Mouse (Mus musculus) G1E (cell line): Measurements from ENCODE around the gene Suz12. TPM values are rescaled to one million over a fixed set of nuclear protein-coding genes. Genes with fewer than 3 reads are reported as not detected.
A peak's percentile ranks its signal among the peaks of the same experiment; 100 is the strongest.

Experiments used
- ATAC-seq: 2 replicates; pipeline ENCODE4 v1.8.0; 2016; ENCODE audit warnings: mild to moderate bottlenecking; ENCODE audit not compliant: insufficient number of reproducible peaks, poor library complexity, low FRiP score, severe bottlenecking; ENCODE audit errors: extremely low read depth
- DNase-seq: peaks from one replicate; pipeline ENCODE4 v3.0.0; 2012; ENCODE audit warnings: low spot score
- H3K27me3 ChIP-seq: 2 replicates; pipeline ENCODE4 v1.6.1; 2012; ENCODE audit warnings: mild to moderate bottlenecking, low read length, inconsistent platforms; ENCODE audit not compliant: insufficient read depth
- H3K36me3 ChIP-seq: replicated peaks from 2 replicates; pipeline ENCODE3; 2012; ENCODE audit warnings: mild to moderate bottlenecking, inconsistent platforms
- H3K4me1 ChIP-seq: 2 replicates; pipeline ENCODE4 v1.6.1; 2012; ENCODE audit warnings: low read depth, low read length, inconsistent platforms, mixed read lengths; ENCODE audit not compliant: insufficient read depth
- H3K4me3 ChIP-seq: 2 replicates; pipeline ENCODE4 v1.5.1; 2012; ENCODE audit warnings: low read depth, mild to moderate bottlenecking, inconsistent platforms, low read length, moderate library complexity, mixed read lengths
- H3K9me3 ChIP-seq: replicated peaks from 2 replicates; pipeline ENCODE4 v1.6.1; 2012; ENCODE audit warnings: inconsistent platforms
- CTCF ChIP-seq: IDR thresholded peaks from 2 replicates; pipeline ENCODE4 v1.5.1; 2012; ENCODE audit warnings: low read depth, low read length, inconsistent platforms, mixed read lengths
- GATA1 ChIP-seq: IDR thresholded peaks from 2 replicates; pipeline ENCODE4 v1.6.1; 2012; ENCODE audit warnings: borderline replicate concordance, low read length, inconsistent platforms, mixed read lengths
- GATA2 ChIP-seq: IDR thresholded peaks from 2 replicates; pipeline ENCODE4 v1.6.1; 2012; ENCODE audit warnings: low read depth, low read length, inconsistent platforms, borderline replicate concordance
- POLR2AphosphoS5 ChIP-seq: IDR thresholded peaks from 2 replicates; pipeline ENCODE4 v1.6.1; 2012; ENCODE audit warnings: low read depth, low read length, inconsistent platforms; ENCODE audit not compliant: insufficient replicate concordance
- TAL1 ChIP-seq: conservative IDR thresholded peaks from 2 replicates; pipeline ENCODE4 v1.6.1; 2012; ENCODE audit warnings: low read depth, low read length, inconsistent platforms, mixed read lengths
- polyA plus RNA-seq: library from polyadenylated mRNA; stranded (reverse); fragments of >175 nt; gene quantifications from 2 replicates; pipeline ENCODE4 v1.2.3, GENCODE M21; 2012
- total RNA-seq, 2 experiments: library from RNA; stranded (forward) in 1 of 2; stranded (reverse) in 1 of 2; fragments of 200-1000 nt in 1 of 2; fragments of >200 nt in 1 of 2; fragmentation: Nextera tagmentation in 1 of 2; gene quantifications; 2 replicates each; pipeline ENCODE4 v1.2.3; 2014 to 2017

Suz12 gene
- total RNA-seq (2014; fragmentation: Nextera tagmentation) (300 and 318 TPM in 2 replicates), total RNA-seq (2017) (102 and 131 TPM in 2 replicates), polyA plus RNA-seq (43.7 and 60.7 TPM in 2 replicates)

DNA sequence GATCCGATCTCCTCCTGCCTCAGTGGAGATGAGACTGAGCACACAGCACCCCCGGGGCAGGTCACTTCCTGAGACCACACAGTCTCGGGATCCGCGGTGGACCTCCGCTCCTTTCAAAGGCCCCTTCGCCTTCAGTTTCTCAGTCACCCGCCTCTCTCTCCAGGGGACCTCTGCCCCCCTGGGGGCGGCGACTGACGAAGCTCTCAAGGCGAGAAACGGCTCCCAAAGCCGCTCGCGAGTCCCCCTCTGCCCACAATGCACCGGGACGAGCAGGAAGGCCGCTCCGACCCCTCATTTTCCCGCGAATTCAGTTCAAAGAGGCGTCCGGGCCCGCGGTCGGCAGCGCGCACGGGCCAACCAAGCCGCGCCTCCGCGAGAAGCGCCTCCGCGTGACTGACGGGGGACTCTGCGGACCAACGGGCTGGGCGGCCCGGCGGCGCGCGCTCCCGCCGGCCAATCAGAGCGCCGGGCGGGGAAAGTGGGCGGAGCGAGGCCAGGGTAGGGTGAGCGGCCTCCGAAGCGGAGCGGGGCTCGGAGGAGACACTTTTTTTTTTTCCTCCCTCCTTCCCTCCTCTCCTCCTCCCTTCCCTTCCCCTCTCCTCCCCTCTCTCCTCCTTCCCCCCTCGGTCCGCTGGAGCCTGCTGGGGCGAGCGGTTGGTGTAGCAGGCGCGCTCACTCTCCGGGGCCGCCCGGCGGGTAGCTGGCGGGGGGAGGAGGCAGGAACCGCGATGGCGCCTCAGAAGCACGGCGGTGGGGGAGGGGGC, at the start of gene Suz12:
TSS of gene Suz12 (plus strand) at position 515 of the 764 bp plus-strand sequence.
- DNase-seq (peak; percentile 98), ATAC-seq (peak; percentile 78)
- H3K36me3 ChIP-seq: peaks cover 15% of the 10 kb centered on the region
- peak within 1 kb of the TSS; percentile 89 for H3K4me3 ChIP-seq
- no peaks in the 10 kb centered on the region for H3K9me3 ChIP-seq
- peaks cover 15% of the 10 kb centered on the region for H3K4me1 ChIP-seq
- no peak for TF ChIP-seq POLR2AphosphoS5
- no peak for TF ChIP-seq CTCF
- TF ChIP-seq GATA2: no peak
- TF ChIP-seq TAL1: no peak
- TF ChIP-seq GATA1: no peak
- no peaks in the 10 kb centered on the region for H3K27me3 ChIP-seq

DNA sequence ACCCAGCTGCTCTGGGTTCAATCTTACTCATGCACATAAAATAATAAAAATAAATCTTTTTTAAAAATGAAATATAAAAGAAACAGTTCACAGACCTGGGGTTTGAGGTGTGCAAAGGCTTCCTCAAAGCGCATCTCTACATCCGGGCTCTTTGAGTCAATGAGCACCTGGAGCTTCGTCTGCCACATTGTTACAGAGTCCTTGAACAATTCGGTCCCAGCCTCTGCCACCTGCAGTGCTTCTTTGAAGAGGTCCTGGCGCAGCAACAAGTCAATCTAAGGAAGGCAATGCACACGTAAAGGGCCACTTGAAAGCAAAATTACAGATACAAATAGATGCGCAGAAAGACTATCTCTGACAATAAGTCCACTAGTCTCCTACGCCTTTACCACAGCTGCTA, 49.8 kb upstream of the Suz12 start:
- H3K9me3 ChIP-seq: no peaks in the 10 kb centered on the region
- ATAC-seq (no peak), DNase-seq (no peak)
- H3K4me1 ChIP-seq: peaks cover 2% of the 10 kb centered on the region; the same call in 1 of the 2 replicates
- H3K4me3 ChIP-seq: no peak overlapping the region
- TF ChIP-seq GATA1: no peak
- no peak for TF ChIP-seq CTCF
- TF ChIP-seq TAL1: no peak
- TF ChIP-seq GATA2: no peak
- no peak for TF ChIP-seq POLR2AphosphoS5
- peaks cover 94% of the 10 kb centered on the region for H3K36me3 ChIP-seq
- no peaks in the 10 kb centered on the region for H3K27me3 ChIP-seq

DNA sequence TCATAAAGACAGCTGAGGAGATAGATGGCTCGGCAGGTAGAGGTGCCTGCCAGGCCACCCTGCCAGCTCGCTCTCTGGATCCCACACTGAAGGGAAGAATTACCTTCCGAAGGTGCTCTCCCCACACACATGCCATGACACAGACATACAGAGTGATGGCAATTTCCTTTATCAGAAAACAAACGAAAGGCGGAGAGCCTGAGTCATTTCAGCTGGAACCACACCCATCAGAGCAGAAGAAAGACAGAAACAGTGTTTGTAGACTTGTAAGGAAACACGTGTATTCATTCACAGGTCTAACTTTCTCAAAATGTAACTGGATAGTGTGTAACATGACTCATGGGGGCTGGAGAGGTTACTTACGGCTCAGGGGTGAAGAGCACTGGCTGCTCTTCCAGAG, 49.3 kb upstream of the Suz12 start:
- Histone ChIP-seq H3K36me3 (peaks cover 94% of the 10 kb centered on the region), H3K4me1 (peaks cover 2% of the 10 kb centered on the region; the same call in 1 of the 2 replicates), H3K4me3 (no peak overlapping the region), H3K9me3 (no peaks in the 10 kb centered on the region), H3K27me3 (no peaks in the 10 kb centered on the region)
- DNase-seq: no peak
- no peak for ATAC-seq
- TF ChIP-seq CTCF (no peak), GATA2 (no peak), TAL1 (no peak), GATA1 (no peak), POLR2AphosphoS5 (no peak)

GRCm38 (mm10) chr11:79947265-79947664, 45.6 kb upstream of the Suz12 start:
- H3K36me3 ChIP-seq: peaks cover 91% of the 10 kb centered on the region
- H3K4me3 ChIP-seq: no peak overlapping the region
- ATAC-seq: no peak
- H3K9me3 ChIP-seq: no peaks in the 10 kb centered on the region
- TF ChIP-seq CTCF (no peak), GATA1 (no peak), TAL1 (no peak), POLR2AphosphoS5 (no peak), GATA2 (no peak)
- H3K4me1 ChIP-seq: peaks cover 2% of the 10 kb centered on the region; the same call in 1 of the 2 replicates
- H3K27me3 ChIP-seq: no peaks in the 10 kb centered on the region
- DNase-seq: no peak

- peaks cover 35% of the 10 kb centered on the region for H3K36me3 ChIP-seq
- DNase-seq (peak; percentile 19), ATAC-seq (no peak)
- peaks cover 11% of the 10 kb centered on the region for H3K4me1 ChIP-seq
- H3K27me3 ChIP-seq: no peaks in the 10 kb centered on the region
- H3K9me3 ChIP-seq: no peaks in the 10 kb centered on the region
- TF ChIP-seq GATA2 (no peak), POLR2AphosphoS5 (no peak)
- peak overlapping the region; percentile 81 for H3K4me3 ChIP-seq
These were observed 31.4 kb upstream of the Suz12 start for GRCm38 (mm10) chr11:79961346-79962124.

DNA sequence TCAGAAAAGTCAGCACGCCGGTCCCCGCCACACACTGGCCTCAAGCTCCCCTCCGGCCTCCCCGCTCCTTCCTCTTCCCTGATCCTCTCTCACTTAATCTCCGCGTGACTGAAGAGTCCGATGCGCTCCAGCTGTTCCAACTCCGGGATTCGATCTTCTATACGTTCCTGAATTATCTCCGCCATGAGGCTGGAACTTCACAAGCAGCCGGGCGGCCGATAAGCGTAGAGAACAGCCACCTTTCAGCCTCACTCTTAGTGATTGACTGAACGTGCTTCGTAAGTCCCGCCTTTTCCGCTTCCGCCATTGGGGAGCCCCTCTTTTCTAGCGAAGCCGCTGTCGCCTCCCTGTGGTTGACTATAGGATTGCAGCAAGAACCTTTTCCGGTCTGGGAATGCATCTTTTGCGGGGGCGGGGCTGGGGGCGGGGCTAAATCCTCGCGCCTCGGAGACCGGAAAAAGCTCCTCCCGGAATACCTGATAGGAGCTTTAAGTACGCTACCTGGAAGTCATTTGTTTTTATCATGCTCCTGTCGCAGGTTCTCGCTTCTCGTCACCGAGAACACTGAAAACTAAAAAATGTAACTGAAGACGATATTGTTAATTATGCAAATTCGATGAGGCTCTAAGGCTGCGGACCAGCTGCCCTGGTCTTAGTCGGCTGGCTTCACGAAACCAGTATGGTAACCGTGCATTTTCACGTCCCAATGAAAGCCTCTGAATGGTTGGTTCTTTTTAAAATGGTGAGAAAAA, 30.6 kb upstream of the Suz12 start, which contains the start of gene Utp6:
TSS of gene Utp6 (minus strand) at position 266 of the 752 bp plus-strand sequence.
- ATAC-seq (peak; percentile 88), DNase-seq (peak; percentile 72)
- H3K4me3 ChIP-seq: peak within 1 kb of the TSS; percentile 81
- no peaks in the 10 kb centered on the region for H3K27me3 ChIP-seq
- no peak for TF ChIP-seq GATA2
- TF ChIP-seq POLR2AphosphoS5: no peak
- no peak; the same call in 1 of the 2 replicates for TF ChIP-seq TAL1
- no peak for TF ChIP-seq GATA1
- peak; percentile 35; the same call in 1 of the 2 replicates for TF ChIP-seq CTCF
- peaks cover 11% of the 10 kb centered on the region for H3K4me1 ChIP-seq
- H3K36me3 ChIP-seq: peaks cover 27% of the 10 kb centered on the region
- no peaks in the 10 kb centered on the region for H3K9me3 ChIP-seq
